Mouse (Mus musculus) heart, embryonic 15.5 days (tissue): ENCODE measurements around the gene Tada2b. TPM values are rescaled to one million over a fixed set of nuclear protein-coding genes. Genes with fewer than 3 reads are reported as not detected.

Source experiments
- ATAC-seq: fragments of 200-750 bp; cut with Nextera tagmentation; replicated peaks from 2 replicates; pipeline ENCODE4 v1.8.0; 2017; ENCODE audit warnings: low read depth, moderate TSS enrichment; ENCODE audit not compliant: insufficient number of reproducible peaks, insufficient read depth, low FRiP score
- H3K27ac ChIP-seq: fragments of 300-500 bp; sonication (generic); 2 replicates; pipeline ENCODE4 v1.5.1; 2015; ENCODE audit warnings: mild to moderate bottlenecking, inconsistent platforms
- H3K27me3 ChIP-seq: fragments of 300-500 bp; sonication (generic); 2 replicates; pipeline ENCODE4 v1.6.1; 2015; ENCODE audit warnings: inconsistent platforms
- H3K36me3 ChIP-seq: fragments of 300-500 bp; sonication (generic); 2 replicates; pipeline ENCODE4 v1.6.1; 2015; ENCODE audit warnings: mild to moderate bottlenecking, inconsistent platforms
- H3K4me1 ChIP-seq: fragments of 300-500 bp; sonication (generic); replicated peaks from 2 replicates; pipeline ENCODE4 v1.6.1; 2015; ENCODE audit warnings: inconsistent platforms
- H3K4me2 ChIP-seq: fragments of 300-500 bp; sonication (generic); 2 replicates; pipeline ENCODE4 v1.6.1; 2015; ENCODE audit warnings: inconsistent platforms, mild to moderate bottlenecking, moderate library complexity
- H3K4me3 ChIP-seq: fragments of 300-500 bp; sonication (generic); 2 replicates; pipeline ENCODE4 v1.5.1; 2015; ENCODE audit warnings: mild to moderate bottlenecking, inconsistent platforms
- H3K9ac ChIP-seq: fragments of 300-500 bp; sonication (generic); 2 replicates; pipeline ENCODE4 v1.6.1; 2015; ENCODE audit warnings: mild to moderate bottlenecking, inconsistent platforms
- H3K9me3 ChIP-seq: fragments of 300-500 bp; sonication (generic); replicated peaks from 2 replicates; pipeline ENCODE4 v1.6.1; 2016; ENCODE audit warnings: inconsistent platforms
- WGBS: fragments of 180-500 bp; shearing (Covaris S2); methylation state at CpG from one replicate; pipeline ENCODE4 v1.1.7; 2015; ENCODE audit warnings: mixed read lengths; 5-methylcytosine and 5-hydroxymethylcytosine counted together
- polyA plus RNA-seq: library from polyadenylated mRNA; unstranded; fragments of >200 nt; fragmentation: Nextera tagmentation; extraction: Ambion mirVana; gene quantifications from 2 replicates; pipeline ENCODE4 v1.2.1, GENCODE M21; 2015

Gene Tada2b
- 1.5 and 1.7 TPM in 2 replicates for polyA plus RNA-seq

- peak within 1 kb of the TSS; percentile 99 for H3K4me2 ChIP-seq
- H3K27me3 ChIP-seq: peaks cover 17% of the 10 kb centered on the region
- no peaks in the 10 kb centered on the region for H3K36me3 ChIP-seq
- H3K4me3 ChIP-seq: peak within 1 kb of the TSS; percentile 80
- peak; percentile 98 for ATAC-seq
- H3K9ac ChIP-seq: peak within 1 kb of the TSS; percentile 84
- peaks cover 37% of the 10 kb centered on the region for H3K4me1 ChIP-seq
- H3K9me3 ChIP-seq: no peaks in the 10 kb centered on the region
- WGBS: under 1% methylated on average over 61 of the region's 97 CpGs
- peak within 1 kb of the TSS; percentile 69 for H3K27ac ChIP-seq
These were observed at the start of gene Tada2b, which contains the start of gene Ccdc96 for GRCm38 (mm10) chr5:36484171-36484990. Tada2b (minus strand) TSS chr5:36484285. Ccdc96 (plus strand) TSS chr5:36484588.

DNA sequence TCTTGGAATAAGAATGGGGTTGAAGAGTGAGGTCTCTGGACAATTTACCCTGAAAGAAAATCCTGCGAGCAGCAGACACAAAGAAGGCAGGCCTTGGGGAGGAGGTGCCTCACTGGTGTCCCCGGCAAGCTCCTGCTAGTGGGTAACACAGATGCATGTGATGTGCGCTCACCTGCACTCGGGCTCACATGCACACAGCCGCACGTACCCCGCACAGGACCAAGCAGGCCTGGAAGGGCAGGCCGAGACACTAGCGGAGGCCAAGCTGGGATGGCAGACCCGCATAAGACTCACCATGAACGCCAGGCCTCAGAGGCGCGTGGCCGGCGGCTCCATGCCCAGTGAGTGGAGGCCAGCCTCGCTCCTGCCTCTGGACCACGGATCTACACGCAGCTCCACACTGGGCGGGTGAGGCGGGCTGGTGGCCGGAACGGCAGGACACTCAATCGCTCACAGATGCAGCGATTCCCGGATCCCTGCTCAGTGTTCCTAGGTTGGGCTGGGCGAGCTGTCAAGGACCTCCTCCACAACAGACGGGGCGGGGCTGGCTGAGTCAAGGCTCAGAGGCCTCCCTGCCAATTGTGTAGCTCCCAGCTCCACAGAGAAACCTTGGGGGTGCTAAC lies 46.2 kb upstream of the Tada2b start:
- peak overlapping the region; percentile 73 for H3K9ac ChIP-seq
- ATAC-seq: peak; percentile 94
- WGBS: under 1% methylated on average over 28 of the region's 28 CpGs
- peaks cover 17% of the 10 kb centered on the region for H3K4me1 ChIP-seq
- H3K9me3 ChIP-seq: no peaks in the 10 kb centered on the region
- H3K27me3 ChIP-seq: no peaks in the 10 kb centered on the region
- H3K36me3 ChIP-seq: no peaks in the 10 kb centered on the region
- H3K27ac ChIP-seq: peak overlapping the region; percentile 70
- peak overlapping the region; percentile 77 for H3K4me2 ChIP-seq
- peak overlapping the region; percentile 69 for H3K4me3 ChIP-seq

GRCm38 (mm10) chr5:36529698-36530097 lies 45.6 kb upstream of the Tada2b start:
- WGBS: 3% methylated on average over 5 of the region's 5 CpGs
- no peak for ATAC-seq

GRCm38 (mm10) chr5:36526921-36527320 lies 42.8 kb upstream of the Tada2b start:
- peaks cover 32% of the 10 kb centered on the region for H3K4me1 ChIP-seq
- H3K9me3 ChIP-seq: no peaks in the 10 kb centered on the region
- H3K4me2 ChIP-seq: no peak overlapping the region
- H3K9ac ChIP-seq: no peak overlapping the region
- 74% methylated on average over 2 of the region's 2 CpGs for WGBS
- H3K27me3 ChIP-seq: no peaks in the 10 kb centered on the region
- H3K27ac ChIP-seq: no peak overlapping the region
- H3K36me3 ChIP-seq: peaks cover 3% of the 10 kb centered on the region; the same call in 1 of the 2 replicates
- no peak for ATAC-seq
- H3K4me3 ChIP-seq: no peak overlapping the region

More at GRCm38 (mm10) chr5:36529698-36530097, 45.6 kb upstream of the Tada2b start:
- Histone ChIP-seq H3K4me1 (peaks cover 17% of the 10 kb centered on the region), H3K9ac (peak overlapping the region; percentile 73), H3K4me2 (peak overlapping the region; percentile 77), H3K27ac (peak overlapping the region; percentile 70), H3K9me3 (no peaks in the 10 kb centered on the region), H3K27me3 (no peaks in the 10 kb centered on the region), H3K36me3 (no peaks in the 10 kb centered on the region), H3K4me3 (peak overlapping the region; percentile 69)

DNA sequence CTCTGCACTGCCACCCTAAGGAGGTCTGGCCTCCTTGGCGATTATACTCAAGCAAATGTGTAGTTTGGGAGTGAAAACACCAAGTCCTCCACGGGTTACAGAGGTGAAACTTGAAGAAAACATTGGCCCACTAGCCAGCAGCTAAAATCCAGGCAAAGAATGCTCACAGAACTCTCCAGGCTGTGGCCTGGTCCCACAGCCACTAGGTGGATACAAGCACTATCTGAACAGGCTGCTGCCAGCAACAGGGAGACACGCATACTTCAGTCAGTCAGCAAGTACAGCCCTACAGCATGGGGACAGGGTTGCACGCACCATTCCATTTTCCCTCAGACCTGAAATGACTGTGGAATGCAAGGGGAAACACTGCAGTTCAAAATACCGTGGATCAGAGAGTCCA lies 42.2 kb upstream of the Tada2b start:
- 62% methylated on average over 5 of the region's 5 CpGs for WGBS
- no peak overlapping the region for H3K27ac ChIP-seq
- H3K4me1 ChIP-seq: peaks cover 32% of the 10 kb centered on the region
- peaks cover 7% of the 10 kb centered on the region; the same call in 1 of the 2 replicates for H3K36me3 ChIP-seq
- no peak for ATAC-seq
- H3K27me3 ChIP-seq: no peaks in the 10 kb centered on the region
- H3K4me2 ChIP-seq: no peak overlapping the region
- no peak overlapping the region for H3K9ac ChIP-seq
- H3K4me3 ChIP-seq: no peak overlapping the region
- no peaks in the 10 kb centered on the region for H3K9me3 ChIP-seq

GRCm38 (mm10) chr5:36525216-36525615 lies 41.1 kb upstream of the Tada2b start:
- no peak for ATAC-seq
- Histone ChIP-seq H3K36me3 (peaks cover 17% of the 10 kb centered on the region; the same call in 1 of the 2 replicates), H3K9me3 (no peaks in the 10 kb centered on the region), H3K9ac (no peak overlapping the region), H3K4me2 (no peak overlapping the region), H3K4me3 (no peak overlapping the region), H3K4me1 (peaks cover 27% of the 10 kb centered on the region), H3K27ac (no peak overlapping the region), H3K27me3 (no peaks in the 10 kb centered on the region)
- WGBS: 72% methylated on average over 2 of the region's 2 CpGs

DNA sequence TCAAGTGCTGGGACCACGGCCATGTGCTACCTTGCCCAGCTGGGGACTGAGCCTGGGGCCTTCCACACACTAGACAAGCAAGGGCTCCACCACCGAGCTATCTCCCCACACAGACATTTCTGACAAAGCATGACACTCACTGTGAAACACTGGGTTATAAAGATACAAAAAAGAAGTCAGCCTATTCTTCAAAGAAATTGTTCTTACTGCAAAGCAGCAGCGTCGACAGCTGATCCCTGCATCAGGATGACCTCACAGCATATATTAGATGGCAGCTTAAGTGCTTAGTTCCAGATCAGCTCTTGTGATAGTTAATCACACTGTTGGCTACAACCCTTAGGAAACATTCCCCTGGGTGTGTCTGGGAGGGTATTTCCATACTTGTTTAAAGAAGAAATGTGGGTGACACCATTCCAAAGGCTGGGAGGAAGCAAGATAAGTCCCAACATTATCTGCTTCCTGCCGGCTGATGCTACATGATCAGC lies 39.2 kb upstream of the Tada2b start:
- H3K36me3 ChIP-seq: peaks cover 27% of the 10 kb centered on the region; the same call in 1 of the 2 replicates
- no peaks in the 10 kb centered on the region for H3K27me3 ChIP-seq
- 48% methylated on average over 5 of the region's 5 CpGs for WGBS
- ATAC-seq: no peak
- peaks cover 15% of the 10 kb centered on the region for H3K4me1 ChIP-seq
- no peak overlapping the region for H3K9ac ChIP-seq
- H3K27ac ChIP-seq: peak overlapping the region; percentile 52
- no peaks in the 10 kb centered on the region for H3K9me3 ChIP-seq
- H3K4me2 ChIP-seq: no peak overlapping the region
- no peak overlapping the region for H3K4me3 ChIP-seq

- no peak overlapping the region for H3K4me3 ChIP-seq
- H3K36me3 ChIP-seq: peaks cover 30% of the 10 kb centered on the region
- H3K27me3 ChIP-seq: no peaks in the 10 kb centered on the region
- H3K27ac ChIP-seq: peak overlapping the region; percentile 52
- H3K4me2 ChIP-seq: no peak overlapping the region
- no peaks in the 10 kb centered on the region for H3K9me3 ChIP-seq
- no peak for ATAC-seq
- no peak overlapping the region for H3K9ac ChIP-seq
- peaks cover 15% of the 10 kb centered on the region for H3K4me1 ChIP-seq
- WGBS: 29% methylated on average over 2 of the region's 2 CpGs
These were observed 38.7 kb upstream of the Tada2b start for GRCm38 (mm10) chr5:36522782-36523181.

DNA sequence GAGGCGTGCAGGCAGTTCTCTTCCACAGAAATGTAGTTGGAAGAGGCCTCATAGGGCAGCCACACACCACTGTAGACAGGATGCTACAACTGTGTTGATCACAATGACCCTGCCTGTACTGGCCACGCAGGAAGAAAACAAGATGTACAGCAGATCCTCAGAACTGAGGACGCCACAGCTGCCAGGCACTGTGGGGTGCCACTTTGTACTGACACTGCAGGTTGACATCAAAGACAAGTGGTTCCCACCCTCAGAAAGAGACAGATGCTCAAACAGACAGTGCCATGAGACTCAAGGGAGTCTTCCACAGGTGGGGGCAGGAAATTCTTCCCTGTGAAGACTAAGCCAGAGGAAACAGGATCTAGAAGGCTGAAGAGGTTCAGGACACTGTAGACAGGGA lies 35.7 kb upstream of the Tada2b start:
- Histone ChIP-seq H3K36me3 (peaks cover 37% of the 10 kb centered on the region), H3K4me1 (peaks cover 15% of the 10 kb centered on the region), H3K4me3 (no peak overlapping the region), H3K27me3 (no peaks in the 10 kb centered on the region), H3K9me3 (no peaks in the 10 kb centered on the region), H3K4me2 (no peak overlapping the region), H3K27ac (no peak overlapping the region), H3K9ac (no peak overlapping the region)
- WGBS: 86% methylated on average over 3 of the region's 3 CpGs
- ATAC-seq: no peak

DNA sequence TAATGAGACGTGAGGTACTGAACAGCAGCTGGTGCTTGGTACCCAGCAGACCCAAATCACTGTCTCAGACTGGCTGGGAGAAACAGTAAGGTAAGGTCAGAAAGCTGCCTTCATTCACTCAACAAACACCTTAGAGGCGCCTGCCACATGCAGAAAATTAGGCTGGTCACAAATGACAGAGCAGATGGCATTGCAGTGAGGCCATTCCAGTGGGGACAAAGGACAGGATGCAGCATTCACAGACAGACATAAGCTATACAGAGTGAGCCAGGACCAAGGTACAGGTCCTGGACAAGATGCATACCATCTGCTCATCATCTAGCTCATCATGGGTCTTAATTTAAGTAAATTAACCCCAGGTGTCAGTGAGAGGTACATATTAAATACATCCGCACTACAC lies 33.5 kb upstream of the Tada2b start:
- H3K9ac ChIP-seq: no peak overlapping the region

DNA sequence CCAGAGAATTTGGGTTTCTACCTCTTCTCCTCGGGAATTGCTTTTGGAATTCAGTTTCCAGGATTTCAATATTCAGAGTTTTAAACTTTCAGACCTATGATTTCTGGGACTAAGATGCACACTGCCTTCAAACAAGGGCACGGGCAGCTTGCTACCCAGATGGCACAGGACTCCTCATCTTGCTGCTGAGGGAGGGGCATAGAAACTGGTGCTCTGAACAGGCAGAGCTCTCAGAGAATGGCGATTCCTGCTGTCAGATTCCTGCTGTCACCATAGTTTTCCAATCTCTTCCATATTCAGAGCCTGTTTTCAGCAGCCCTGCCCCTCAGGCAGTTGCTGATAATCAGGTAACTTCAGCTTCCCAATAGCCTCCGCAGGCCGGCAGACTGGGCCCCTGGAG lies 31.5 kb upstream of the Tada2b start:
- H3K36me3 ChIP-seq: peaks cover 43% of the 10 kb centered on the region
- H3K4me3 ChIP-seq: no peak overlapping the region
- no peaks in the 10 kb centered on the region for H3K27me3 ChIP-seq
- no peak for ATAC-seq
- no peak overlapping the region for H3K27ac ChIP-seq
- H3K4me1 ChIP-seq: no peaks in the 10 kb centered on the region
- 65% methylated on average over 5 of the region's 5 CpGs for WGBS
- no peak overlapping the region for H3K9ac ChIP-seq
- H3K9me3 ChIP-seq: no peaks in the 10 kb centered on the region
- H3K4me2 ChIP-seq: no peak overlapping the region

More for the DNA sequence above, 33.5 kb upstream of the Tada2b start:
- H3K4me1 ChIP-seq: peaks cover 2% of the 10 kb centered on the region; the same call in 1 of the 2 replicates
- no peak overlapping the region for H3K4me3 ChIP-seq
- ATAC-seq: no peak
- H3K4me2 ChIP-seq: no peak overlapping the region
- H3K27me3 ChIP-seq: no peaks in the 10 kb centered on the region
- no peak overlapping the region for H3K27ac ChIP-seq
- peaks cover 51% of the 10 kb centered on the region for H3K36me3 ChIP-seq
- WGBS: 78% methylated on average over 3 of the region's 3 CpGs
- no peaks in the 10 kb centered on the region for H3K9me3 ChIP-seq
